Mouse (Mus musculus) monocyte, adult 5-6 weeks (primary cell): ENCODE results near the gene Klhl9. TPM values are rescaled to one million over a fixed set of nuclear protein-coding genes. Genes with fewer than 3 reads are reported as not detected.
A peak's percentile ranks its signal among the peaks of the same experiment; 100 is the strongest.

Source experiments
- ATAC-seq: fragments of 153-309, 156-312 bp; replicated peaks from 2 replicates; pipeline ENCODE4 v1.8.0; 2017; ENCODE audit warnings: mild to moderate bottlenecking; ENCODE audit not compliant: low TSS enrichment, insufficient number of reproducible peaks, severe bottlenecking, poor library complexity, low FRiP score
- total RNA-seq: library from RNA; stranded (forward); fragments of 200-1000, 200-491, 200-594 nt; gene quantifications from 3 replicates; pipeline ENCODE4 v1.2.3, GENCODE M21; 2017

Gene Klhl9
- total RNA-seq, 1 experiment from 2014 or later, result 43.5 TPM

- ATAC-seq, result no peak
Measured at GRCm38 (mm10) chr4:88726727-88727126, 4.5 kb upstream of the Klhl9 start.

- ATAC-seq, result no peak
Measured at GRCm38 (mm10) chr4:88723497-88724090, 1.3 kb upstream of the Klhl9 start.

GRCm38 (mm10) chr4:88718715-88719114 is 3.5 kb downstream of the Klhl9 start:
- ATAC-seq, result no peak

GRCm38 (mm10) chr4:88715059-88715458 is 7.2 kb downstream of the Klhl9 start:
- no peak for ATAC-seq

- no peak for ATAC-seq
Measured at GRCm38 (mm10) chr4:88714281-88714680, 8.0 kb downstream of the Klhl9 start.

GRCm38 (mm10) chr4:88707128-88707826 is 15.0 kb downstream of the Klhl9 start:
- ATAC-seq, result peak; percentile 76

- peak; percentile 71 for ATAC-seq
Measured at GRCm38 (mm10) chr4:88705924-88706323, 16.3 kb downstream of the Klhl9 start.

GRCm38 (mm10) chr4:88699301-88699700 is 23.0 kb downstream of the Klhl9 start:
- no peak for ATAC-seq

GRCm38 (mm10) chr4:88698781-88699180 is 23.5 kb downstream of the Klhl9 start:
- 0 out of 2 replicates have a peak, but pooled peaks have one; percentile 37 for ATAC-seq

- no peak for ATAC-seq
Measured at GRCm38 (mm10) chr4:88697753-88698152, 24.5 kb downstream of the Klhl9 start.

- ATAC-seq, result no peak
Measured at GRCm38 (mm10) chr4:88697108-88697507, 25.2 kb downstream of the Klhl9 start.

- ATAC-seq, result peak; percentile 86
Measured at GRCm38 (mm10) chr4:88696237-88696884, 25.9 kb downstream of the Klhl9 start.

- ATAC-seq, result 0 out of 2 replicates have a peak, but pooled peaks have one; percentile 43
Measured at GRCm38 (mm10) chr4:88693392-88693791, 28.9 kb downstream of the Klhl9 start.

- ATAC-seq, result no peak
Measured at GRCm38 (mm10) chr4:88692537-88692936, 29.7 kb downstream of the Klhl9 start.

- ATAC-seq, result no peak
Measured at GRCm38 (mm10) chr4:88691259-88691658, 31.0 kb downstream of the Klhl9 start, which contains the start of gene Ifnab. Gene Ifnab (minus strand): TSS chr4:88691359.

GRCm38 (mm10) chr4:88683812-88684211 is 38.5 kb downstream of the Klhl9 start, which contains the start of gene Ifna2:
Gene Ifna2 (minus strand): TSS chr4:88683912.
- ATAC-seq, result no peak

- ATAC-seq, result no peak
Measured at GRCm38 (mm10) chr4:88681353-88681752, 40.9 kb downstream of the Klhl9 start.

- no peak for ATAC-seq
Measured at GRCm38 (mm10) chr4:88680362-88680761, 41.9 kb downstream of the Klhl9 start.

GRCm38 (mm10) chr4:88676824-88677223 is 45.4 kb downstream of the Klhl9 start, which contains the start of gene Ifna16:
Gene Ifna16 (minus strand): TSS chr4:88676924.
- no peak for ATAC-seq
